Mouse (Mus musculus) lung, embryonic 16.5 days (tissue): ENCODE results near the gene Zfp704. TPM values are rescaled to one million over a fixed set of nuclear protein-coding genes. Genes with fewer than 3 reads are reported as not detected.
A peak's percentile ranks its signal among the peaks of the same experiment; 100 is the strongest.

Source experiments
- ATAC-seq: fragments of 200-750 bp; cut with Nextera tagmentation; 2 replicates; pipeline ENCODE4 v1.8.0; 2017; ENCODE audit warnings: low read depth, mild to moderate bottlenecking, moderate library complexity
- H3K27ac ChIP-seq: fragments of 300-500 bp; sonication (generic); 2 replicates; pipeline ENCODE4 v1.5.1; 2014; ENCODE audit warnings: mild to moderate bottlenecking, control low read depth, low read length
- H3K27me3 ChIP-seq: fragments of 300-500 bp; sonication (generic); 2 replicates; pipeline ENCODE4 v1.6.1; 2014; ENCODE audit warnings: low read depth, low read length, mixed read lengths; ENCODE audit not compliant: control insufficient read depth, insufficient read depth
- H3K36me3 ChIP-seq: fragments of 300-500 bp; sonication (generic); 2 replicates; pipeline ENCODE4 v1.6.1; 2014; ENCODE audit warnings: low read length; ENCODE audit not compliant: control insufficient read depth, insufficient read depth
- H3K4me1 ChIP-seq: fragments of 300-500 bp; sonication (generic); replicated peaks from 2 replicates; pipeline ENCODE4 v1.6.1; 2014; ENCODE audit warnings: low read length, mixed read lengths; ENCODE audit not compliant: control insufficient read depth, insufficient read depth
- H3K4me2 ChIP-seq: fragments of 300-500 bp; sonication (generic); 2 replicates; pipeline ENCODE4 v1.6.1; 2014; ENCODE audit warnings: low read depth, low read length, control low read depth
- H3K4me3 ChIP-seq: fragments of 300-500 bp; sonication (generic); 2 replicates; pipeline ENCODE4 v1.5.1; 2014; ENCODE audit warnings: mild to moderate bottlenecking, low read length, control low read depth
- H3K9ac ChIP-seq: fragments of 300-500 bp; sonication (generic); 2 replicates; pipeline ENCODE4 v1.6.1; 2014; ENCODE audit warnings: low read length, control low read depth
- H3K9me3 ChIP-seq: fragments of 300-500 bp; sonication (generic); 2 replicates; pipeline ENCODE4 v1.6.1; 2016; ENCODE audit warnings: low read length; ENCODE audit not compliant: control insufficient read depth
- WGBS: fragments of 180-500 bp; shearing (Covaris S2); extraction: QIAGEN DNeasy Blood & Tissue Kit; methylation state at CpG from one replicate; pipeline ENCODE4 v1.1.7; 2014; 5-methylcytosine and 5-hydroxymethylcytosine counted together
- polyA plus RNA-seq: library from polyadenylated mRNA; unstranded; fragments of >200 nt; fragmentation: Nextera tagmentation; extraction: Ambion mirVana; gene quantifications from 2 replicates; pipeline ENCODE4 v1.2.1, GENCODE M21; 2015

Gene Zfp704
- polyA plus RNA-seq, 1 experiment from 2014 or later = 8.9 TPM

GRCm38 (mm10) chr3:9474331-9474730, 135.6 kb downstream of the Zfp704 start:
- WGBS = 93% methylated on average over 6 of the region's 6 CpGs
- Histone ChIP-seq H3K9me3 (no peaks in the 10 kb centered on the region), H3K27ac (no peak overlapping the region), H3K27me3 (no peaks in the 10 kb centered on the region), H3K4me2 (no peak overlapping the region), H3K9ac (no peak overlapping the region), H3K4me1 (no peaks in the 10 kb centered on the region), H3K4me3 (no peak overlapping the region), H3K36me3 (no peaks in the 10 kb centered on the region)
- no peak for ATAC-seq

GRCm38 (mm10) chr3:9466287-9466686, 143.6 kb downstream of the Zfp704 start:
- H3K9me3 ChIP-seq = no peaks in the 10 kb centered on the region
- H3K4me3 ChIP-seq = no peak overlapping the region
- WGBS = 36% methylated on average over 3 of the region's 3 CpGs
- no peaks in the 10 kb centered on the region for H3K4me1 ChIP-seq
- H3K36me3 ChIP-seq = peaks cover 2% of the 10 kb centered on the region; the same call in 1 of the 2 replicates
- peak; percentile 70; the same call in 1 of the 2 replicates for ATAC-seq
- H3K4me2 ChIP-seq = no peak overlapping the region
- no peaks in the 10 kb centered on the region for H3K27me3 ChIP-seq
- H3K9ac ChIP-seq = no peak overlapping the region
- H3K27ac ChIP-seq = no peak overlapping the region

GRCm38 (mm10) chr3:9465731-9466130, 144.2 kb downstream of the Zfp704 start:
- H3K4me3 ChIP-seq = no peak overlapping the region
- peaks cover 2% of the 10 kb centered on the region; the same call in 1 of the 2 replicates for H3K36me3 ChIP-seq
- 74% methylated on average over 4 of the region's 4 CpGs for WGBS
- H3K27ac ChIP-seq = no peak overlapping the region
- ATAC-seq = no peak
- H3K9ac ChIP-seq = no peak overlapping the region
- H3K4me1 ChIP-seq = no peaks in the 10 kb centered on the region
- no peaks in the 10 kb centered on the region for H3K27me3 ChIP-seq
- H3K4me2 ChIP-seq = no peak overlapping the region
- H3K9me3 ChIP-seq = no peaks in the 10 kb centered on the region

GRCm38 (mm10) chr3:9461660-9462059, 148.2 kb downstream of the Zfp704 start:
- peaks cover 2% of the 10 kb centered on the region; the same call in 1 of the 2 replicates for H3K36me3 ChIP-seq
- H3K9ac ChIP-seq = no peak overlapping the region
- WGBS = 65% methylated on average over 5 of the region's 5 CpGs
- H3K9me3 ChIP-seq = no peaks in the 10 kb centered on the region
- H3K4me3 ChIP-seq = no peak overlapping the region
- no peaks in the 10 kb centered on the region for H3K4me1 ChIP-seq
- no peaks in the 10 kb centered on the region for H3K27me3 ChIP-seq
- no peak overlapping the region for H3K4me2 ChIP-seq
- H3K27ac ChIP-seq = peak overlapping the region; percentile 10; the same call in 1 of the 2 replicates
- peak; percentile 41; the same call in 1 of the 2 replicates for ATAC-seq

GRCm38 (mm10) chr3:9460284-9460683, 149.6 kb downstream of the Zfp704 start:
- ATAC-seq = no peak
- no peak overlapping the region for H3K4me3 ChIP-seq
- no peaks in the 10 kb centered on the region for H3K9me3 ChIP-seq
- H3K4me2 ChIP-seq = no peak overlapping the region
- no peaks in the 10 kb centered on the region for H3K4me1 ChIP-seq
- H3K27ac ChIP-seq = no peak overlapping the region
- H3K36me3 ChIP-seq = peaks cover 2% of the 10 kb centered on the region; the same call in 1 of the 2 replicates
- WGBS = 72% methylated on average over 6 of the region's 6 CpGs
- no peak overlapping the region for H3K9ac ChIP-seq
- H3K27me3 ChIP-seq = no peaks in the 10 kb centered on the region

GRCm38 (mm10) chr3:9456380-9456890, 153.4 kb downstream of the Zfp704 start:
- 71% methylated on average over 10 of the region's 10 CpGs for WGBS
- H3K27ac ChIP-seq = no peak overlapping the region
- no peak overlapping the region for H3K9ac ChIP-seq
- peaks cover under 1% of the 10 kb centered on the region; the same call in 1 of the 2 replicates for H3K36me3 ChIP-seq
- no peak overlapping the region for H3K4me3 ChIP-seq
- H3K4me2 ChIP-seq = no peak overlapping the region
- no peaks in the 10 kb centered on the region for H3K27me3 ChIP-seq
- no peaks in the 10 kb centered on the region for H3K9me3 ChIP-seq
- H3K4me1 ChIP-seq = no peaks in the 10 kb centered on the region
- no peak for ATAC-seq

- ATAC-seq = no peak
- no peak overlapping the region for H3K9ac ChIP-seq
- no peaks in the 10 kb centered on the region for H3K36me3 ChIP-seq
- no peak overlapping the region for H3K4me3 ChIP-seq
- no peaks in the 10 kb centered on the region for H3K9me3 ChIP-seq
- no peaks in the 10 kb centered on the region for H3K27me3 ChIP-seq
- 91% methylated on average over 5 of the region's 5 CpGs for WGBS
- H3K4me1 ChIP-seq = no peaks in the 10 kb centered on the region
- H3K27ac ChIP-seq = no peak overlapping the region
- no peak overlapping the region for H3K4me2 ChIP-seq
Observed at GRCm38 (mm10) chr3:9455351-9455750, 154.5 kb downstream of the Zfp704 start.

- 73% methylated on average over 8 of the region's 8 CpGs for WGBS
- H3K4me2 ChIP-seq = no peak overlapping the region
- H3K4me1 ChIP-seq = no peaks in the 10 kb centered on the region
- no peak overlapping the region for H3K4me3 ChIP-seq
- H3K9me3 ChIP-seq = no peaks in the 10 kb centered on the region
- ATAC-seq = no peak
- H3K36me3 ChIP-seq = no peaks in the 10 kb centered on the region
- no peak overlapping the region for H3K27ac ChIP-seq
- no peak overlapping the region for H3K9ac ChIP-seq
- H3K27me3 ChIP-seq = no peaks in the 10 kb centered on the region
Observed at GRCm38 (mm10) chr3:9454556-9455330, 155.1 kb downstream of the Zfp704 start.

GRCm38 (mm10) chr3:9450521-9450920, 159.4 kb downstream of the Zfp704 start:
- WGBS = 82% methylated on average over 12 of the region's 12 CpGs
- ATAC-seq = no peak
- Histone ChIP-seq H3K27me3 (no peaks in the 10 kb centered on the region), H3K4me1 (no peaks in the 10 kb centered on the region), H3K36me3 (peaks cover 7% of the 10 kb centered on the region), H3K27ac (no peak overlapping the region), H3K9me3 (0 out of 2 replicates have a peak, but pooled peaks cover 3% of the 10 kb centered on the region), H3K4me2 (no peak overlapping the region), H3K9ac (no peak overlapping the region), H3K4me3 (no peak overlapping the region)
